Mouse (Mus musculus): Measurements from ENCODE around the gene C1ql3. TPM values are rescaled to one million over a fixed set of nuclear protein-coding genes. Genes with fewer than 3 reads are reported as not detected.

Gene C1ql3
- total RNA-seq (2015; ENCODE audit: low replicate concordance): not detected in 2 replicates
- not detected in 2 replicates for total RNA-seq (2017; ENCODE audit: low replicate concordance)

DNA sequence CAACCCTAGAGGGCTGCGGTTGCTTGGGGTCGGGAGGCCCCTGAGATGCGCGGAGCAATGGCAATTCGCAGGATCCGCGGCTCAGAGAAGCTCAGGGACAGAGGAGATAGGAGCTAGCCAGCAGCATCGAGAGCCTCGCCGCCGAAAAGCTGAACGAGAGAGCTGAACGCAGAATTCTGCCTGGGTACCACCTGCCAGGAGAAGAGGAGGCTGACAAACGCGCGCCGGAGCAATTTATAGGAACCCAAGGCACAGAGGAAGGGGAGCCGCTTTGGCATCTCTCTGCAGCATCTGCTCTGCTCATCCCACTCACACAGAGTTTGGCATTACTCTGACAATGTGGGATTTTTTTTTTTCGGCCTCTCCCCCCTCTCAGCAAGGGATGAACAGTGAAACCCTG lies at the start of gene C1ql3:
Gene C1ql3, minus strand, starts transcription at position 335 of the 400 bp plus-strand sequence.
- no peak for ATAC-seq (replicated peaks; ENCODE audit: low FRiP score, poor library complexity, severe bottlenecking)

DNA sequence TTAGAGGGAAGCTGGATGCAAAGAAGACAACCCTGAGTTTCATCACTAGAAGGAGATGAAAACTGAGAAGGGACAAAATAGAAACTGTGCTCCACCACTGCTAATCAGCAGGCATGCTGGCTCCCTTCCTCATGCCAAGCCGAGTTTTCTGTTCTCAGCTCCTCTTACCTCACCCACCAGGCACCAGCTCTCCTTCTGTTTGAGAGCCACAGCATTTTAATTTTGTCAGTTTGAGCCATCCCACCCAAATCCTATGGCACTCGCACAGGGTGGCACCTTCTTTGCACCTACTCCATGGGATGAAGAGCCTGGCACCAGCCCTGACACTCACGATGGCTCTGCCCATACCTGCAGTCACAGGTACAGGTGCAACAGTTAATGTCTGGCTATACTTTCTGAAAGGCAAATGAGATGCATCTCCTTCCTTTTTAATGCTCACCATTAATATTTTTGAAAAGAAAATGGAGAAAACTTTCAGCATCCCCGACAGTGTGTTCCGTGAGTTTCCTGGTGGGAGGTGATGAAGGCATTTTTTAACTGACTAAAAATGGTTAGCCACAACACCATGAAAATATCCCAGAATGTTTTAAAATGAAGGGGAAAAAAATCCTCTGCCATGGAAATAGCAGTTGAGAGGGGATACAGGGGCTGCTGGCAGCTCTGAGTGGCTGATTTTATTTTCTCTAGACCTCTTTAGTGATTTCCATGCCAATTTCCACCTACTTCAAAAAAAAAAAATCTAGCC lies 49.0 kb upstream of the C1ql3 start:
- no peak for ATAC-seq (replicated peaks; ENCODE audit: low FRiP score, poor library complexity, severe bottlenecking)

DNA sequence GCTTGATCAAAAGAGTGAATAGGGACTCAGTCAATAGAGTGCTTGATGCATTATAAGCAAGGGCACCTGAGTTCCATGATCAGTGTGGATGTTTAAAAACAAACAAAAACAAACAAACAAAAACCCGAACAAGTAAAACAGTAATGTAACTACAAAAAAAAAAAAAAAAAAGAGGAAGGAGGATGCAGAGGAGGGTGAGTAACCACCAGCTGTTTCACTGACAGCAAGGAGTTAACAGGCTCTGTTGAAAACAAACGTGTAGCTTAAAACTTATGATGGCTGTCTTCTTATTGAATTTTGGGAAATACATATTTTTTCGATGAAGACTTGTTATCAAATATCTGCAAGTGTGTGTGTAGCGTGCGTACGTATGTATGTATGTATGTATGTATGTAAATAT lies 37.0 kb upstream of the C1ql3 start:
- ATAC-seq (replicated peaks; ENCODE audit: low FRiP score, poor library complexity, severe bottlenecking): no peak

DNA sequence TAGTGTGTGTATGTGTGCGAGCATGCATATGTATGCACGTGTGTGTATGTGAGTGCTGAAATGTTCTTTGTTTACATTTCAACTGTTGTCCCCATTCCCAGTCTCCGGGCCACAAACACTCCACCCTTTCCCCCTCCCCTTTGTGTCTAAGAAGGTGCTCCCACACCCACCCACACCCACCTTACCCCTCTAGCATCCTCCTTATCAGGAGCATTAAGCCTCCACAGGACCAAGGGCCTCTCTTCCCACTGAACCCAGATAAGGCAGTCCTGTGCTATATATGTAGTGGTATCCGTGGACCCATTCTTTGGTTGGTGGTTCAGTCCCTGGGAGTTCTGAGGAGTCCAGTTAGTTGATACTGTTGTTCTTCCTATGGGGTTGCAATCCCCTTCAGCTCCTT lies 32.9 kb upstream of the C1ql3 start:
- no peak for ATAC-seq (replicated peaks; ENCODE audit: low FRiP score, poor library complexity, severe bottlenecking)

DNA sequence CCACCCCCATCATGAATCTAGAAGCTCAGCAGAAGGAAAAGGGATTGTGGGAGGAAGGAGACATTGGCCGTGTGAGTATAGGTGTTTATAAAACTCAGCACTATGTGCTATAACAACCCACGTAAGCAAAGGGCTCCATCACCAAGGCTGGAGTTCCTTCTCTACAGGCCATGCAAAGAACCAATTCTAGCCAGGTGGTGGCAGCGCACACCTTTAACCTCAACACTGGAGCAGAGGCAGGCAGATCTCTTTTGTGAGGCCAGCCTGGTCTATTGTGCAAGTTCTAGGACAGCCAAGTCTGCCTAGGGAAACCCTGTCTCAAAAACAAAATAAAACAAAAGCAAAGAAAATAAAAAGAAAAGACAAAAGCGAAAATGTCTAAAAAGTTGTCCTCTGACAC lies 28.2 kb upstream of the C1ql3 start:
- ATAC-seq (replicated peaks; ENCODE audit: low FRiP score, poor library complexity, severe bottlenecking): no peak

DNA sequence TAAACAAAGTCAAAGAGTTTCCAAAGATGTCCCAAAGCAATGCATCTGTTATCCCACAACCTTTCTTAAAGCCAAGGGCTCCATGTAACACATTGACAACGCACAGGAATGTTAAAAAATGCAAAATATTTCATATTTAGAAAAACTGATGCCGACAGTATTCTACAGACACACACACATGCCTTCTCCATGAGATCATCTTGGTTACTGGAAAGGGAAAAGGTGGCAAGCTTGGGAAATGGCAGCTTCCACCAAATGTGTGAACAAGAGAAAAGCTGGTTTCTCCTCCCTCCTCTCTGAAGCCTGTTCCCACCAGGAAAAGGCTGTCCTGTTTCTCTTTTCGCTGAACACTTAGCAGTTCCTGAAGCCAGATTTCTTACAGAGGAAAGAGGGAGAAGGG lies 27.2 kb upstream of the C1ql3 start:
- ATAC-seq (replicated peaks; ENCODE audit: low FRiP score, poor library complexity, severe bottlenecking): no peak

DNA sequence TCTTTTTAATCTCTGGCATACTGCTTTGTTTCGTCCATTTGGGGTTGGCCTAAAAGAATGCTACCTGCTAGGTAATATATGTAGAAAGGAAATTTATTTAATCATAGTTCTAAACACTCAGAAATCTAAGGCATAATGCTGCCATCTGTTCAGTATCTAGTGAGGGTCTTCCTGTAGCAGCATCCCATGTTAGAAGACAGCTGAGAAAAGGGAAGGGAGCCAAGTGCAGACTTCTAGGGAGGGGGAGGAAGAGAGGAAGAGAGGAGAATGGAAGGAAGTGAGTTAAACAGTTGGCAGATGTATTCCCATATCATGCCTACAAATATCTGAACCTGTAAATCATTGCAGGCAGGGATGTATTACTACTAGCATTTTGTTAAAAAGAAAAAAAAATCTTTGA lies 7.3 kb upstream of the C1ql3 start:
- ATAC-seq (replicated peaks; ENCODE audit: low FRiP score, poor library complexity, severe bottlenecking): no peak

DNA sequence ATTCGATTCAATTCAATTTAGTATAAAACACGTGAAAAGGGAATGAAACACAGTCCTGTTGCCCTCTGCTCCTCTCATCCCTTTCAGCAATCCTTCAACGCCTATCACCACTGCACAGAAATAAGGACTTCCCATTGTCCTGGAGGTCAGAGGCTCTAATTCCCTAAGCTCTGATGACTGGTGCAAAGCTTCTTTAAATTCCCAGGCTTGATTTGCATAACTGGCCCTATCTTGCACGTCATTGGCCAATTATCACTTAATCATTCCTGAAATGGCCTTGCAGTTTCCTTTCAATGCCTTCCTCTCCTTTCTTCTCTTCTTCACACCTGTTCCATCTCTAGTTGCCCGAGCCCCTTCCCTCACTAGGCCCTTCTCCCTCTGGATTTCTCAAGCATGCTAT lies 6.8 kb upstream of the C1ql3 start:
- no peak for ATAC-seq (replicated peaks; ENCODE audit: low FRiP score, poor library complexity, severe bottlenecking)

DNA sequence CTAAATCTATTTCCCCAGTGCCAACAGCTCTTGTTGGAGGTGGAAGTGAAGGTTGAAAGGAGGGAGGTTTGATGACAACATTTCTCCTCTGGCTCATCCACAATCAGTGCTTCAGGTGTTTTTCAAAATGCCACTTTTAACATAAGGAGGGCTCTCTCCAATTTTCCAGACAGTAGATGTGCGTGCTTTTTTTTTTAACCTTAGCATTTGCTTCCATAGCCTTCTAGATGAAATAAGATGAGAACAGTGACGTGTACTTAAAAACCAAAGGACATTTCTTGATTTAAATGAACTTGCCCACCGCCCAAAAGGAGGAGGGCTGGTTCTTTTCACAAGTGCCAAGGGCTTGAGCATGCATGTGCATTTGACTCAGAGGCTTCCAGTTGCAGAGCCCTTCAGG lies 367 bp upstream of the C1ql3 start:
- no peak for ATAC-seq (replicated peaks; ENCODE audit: low FRiP score, poor library complexity, severe bottlenecking)

DNA sequence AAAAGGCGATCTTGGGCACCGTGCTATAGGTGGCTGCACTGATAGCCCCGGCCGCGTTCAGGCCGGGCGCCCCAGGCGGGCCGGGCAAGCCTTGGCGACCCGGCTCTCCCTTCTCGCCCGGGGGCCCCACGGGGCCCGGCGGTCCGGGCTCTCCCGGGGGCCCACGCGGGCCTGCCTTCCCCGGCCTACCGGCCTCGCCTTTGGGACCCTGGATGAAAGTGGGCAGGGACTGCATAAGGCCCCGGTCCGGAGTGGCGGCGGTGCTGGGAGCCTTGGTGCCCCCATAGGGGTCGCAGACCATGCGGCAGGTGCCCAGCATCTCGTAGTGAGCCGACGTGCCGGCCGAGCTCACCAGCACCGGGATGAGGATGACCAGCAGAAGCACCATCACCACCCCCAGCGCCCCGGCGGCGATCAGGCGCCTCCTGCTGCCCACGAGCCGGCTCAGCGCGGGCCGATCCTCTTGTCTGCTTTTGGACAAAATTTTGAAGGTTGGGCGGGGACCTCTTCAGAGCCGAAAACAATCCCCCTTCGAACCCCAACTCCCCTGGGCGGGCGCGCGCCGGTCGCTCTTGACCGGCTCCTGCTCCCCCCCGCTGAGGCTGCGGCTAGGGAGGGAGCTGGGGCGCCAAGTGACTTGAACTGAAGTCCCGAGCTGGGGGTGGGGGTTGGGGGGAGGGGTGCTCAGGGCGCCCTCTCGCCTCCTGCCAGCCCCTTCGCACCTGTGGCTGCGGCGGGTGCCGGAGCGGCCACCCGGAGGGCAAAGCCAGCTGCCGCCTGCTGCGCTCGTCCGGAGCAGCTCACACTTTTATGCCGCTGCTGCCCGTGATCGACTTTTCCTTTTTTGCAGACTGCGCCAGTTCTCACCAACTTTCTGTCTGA lies 905 bp downstream of the C1ql3 start:
- ATAC-seq (replicated peaks; ENCODE audit: low FRiP score, poor library complexity, severe bottlenecking): no peak

DNA sequence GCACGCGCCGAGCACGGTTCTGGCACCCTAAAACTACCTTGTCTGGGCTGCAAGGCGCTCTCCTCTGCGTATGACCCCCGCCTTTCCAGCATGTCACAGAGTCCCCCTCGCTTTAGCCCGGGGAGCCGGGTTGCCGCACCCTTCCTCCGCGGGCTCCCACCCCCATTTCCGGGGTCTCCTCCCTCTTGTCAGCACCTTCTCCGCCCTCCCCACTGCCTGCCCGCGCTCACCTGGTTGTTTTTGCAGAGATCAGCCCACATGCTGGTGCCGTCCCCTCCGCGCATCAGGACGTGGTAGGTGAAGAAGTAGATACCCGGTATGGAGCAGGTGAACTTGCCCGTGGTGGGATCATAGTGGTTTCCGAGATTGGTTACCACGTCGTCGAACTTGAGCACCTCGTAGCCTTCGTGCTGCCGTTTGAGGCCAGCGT lies 1.6 kb downstream of the C1ql3 start:
- ATAC-seq (replicated peaks; ENCODE audit: low FRiP score, poor library complexity, severe bottlenecking): no peak

DNA sequence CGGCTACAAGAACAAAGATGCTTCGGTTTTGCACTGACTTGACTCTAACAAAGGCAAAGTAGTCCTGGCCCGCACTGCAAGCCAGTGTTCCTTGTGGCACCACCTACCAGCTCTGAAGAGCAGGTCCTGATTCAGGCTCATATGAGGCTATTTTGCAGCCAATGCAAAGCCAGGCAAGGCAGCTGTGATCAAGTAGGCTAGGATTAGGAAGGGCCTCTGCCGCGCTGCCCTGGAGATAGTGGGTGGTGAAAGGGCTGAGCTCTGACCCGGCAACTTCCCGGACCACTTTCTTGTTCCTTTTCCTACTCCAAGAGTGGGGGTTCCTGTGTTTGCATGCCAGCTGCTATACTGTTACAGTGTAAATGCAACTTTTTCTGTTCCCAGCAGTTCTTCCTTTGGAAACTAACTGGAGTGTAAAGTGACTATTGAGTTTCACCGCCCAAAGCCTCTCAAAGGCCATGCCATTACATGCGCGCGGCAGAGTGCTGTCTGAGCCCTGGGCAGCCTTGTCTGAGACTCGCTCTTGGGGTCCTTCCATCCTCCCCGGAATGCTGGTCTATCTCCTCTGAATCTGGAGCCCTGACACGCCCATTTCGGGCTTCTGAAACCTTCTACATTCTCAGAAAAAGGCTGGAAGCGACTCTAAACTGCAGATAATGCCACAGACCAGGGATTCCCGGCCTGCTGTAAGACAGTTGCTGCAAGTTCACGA lies 2.2 kb downstream of the C1ql3 start:
- no peak for ATAC-seq (replicated peaks; ENCODE audit: low FRiP score, poor library complexity, severe bottlenecking)

DNA sequence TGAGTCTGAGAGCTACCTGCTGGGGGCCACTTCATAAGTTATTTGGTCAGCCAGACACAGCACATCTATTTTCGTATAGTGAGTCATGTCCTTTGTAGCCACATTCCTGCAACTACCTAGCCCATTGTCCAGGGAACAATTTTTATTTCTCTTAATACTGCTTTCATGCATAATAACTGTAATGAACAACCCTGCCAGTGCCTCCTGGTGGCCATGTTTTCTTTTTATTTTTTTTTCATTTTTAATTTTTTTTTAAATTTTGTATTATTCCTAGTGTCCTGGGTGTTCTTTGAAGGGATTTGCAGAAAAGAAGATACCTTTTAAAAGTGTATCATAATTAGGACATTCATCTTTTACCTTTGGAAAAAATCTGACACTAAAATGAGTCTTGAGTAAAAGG lies 3.2 kb downstream of the C1ql3 start:
- no peak for ATAC-seq (replicated peaks; ENCODE audit: low FRiP score, poor library complexity, severe bottlenecking)

DNA sequence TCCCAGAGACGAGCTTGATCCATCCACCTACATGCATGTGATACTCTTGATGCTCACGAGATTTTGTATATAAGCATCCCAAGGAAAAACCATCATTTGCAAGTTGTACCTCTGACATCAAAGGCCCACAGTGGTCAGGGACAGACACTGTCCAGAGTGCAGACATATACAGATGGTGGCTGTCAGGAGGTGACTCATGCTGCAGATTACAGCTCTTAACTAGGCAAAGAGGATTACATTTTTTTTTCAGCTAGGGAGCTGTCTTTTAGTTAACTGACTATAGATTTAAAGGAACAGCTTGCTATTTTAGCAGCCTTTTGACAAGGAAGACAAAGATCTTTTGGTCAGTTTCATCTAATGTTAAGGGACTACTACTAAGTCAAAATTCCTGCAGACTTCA lies 11.6 kb downstream of the C1ql3 start:
- no peak for ATAC-seq (replicated peaks; ENCODE audit: low FRiP score, poor library complexity, severe bottlenecking)

DNA sequence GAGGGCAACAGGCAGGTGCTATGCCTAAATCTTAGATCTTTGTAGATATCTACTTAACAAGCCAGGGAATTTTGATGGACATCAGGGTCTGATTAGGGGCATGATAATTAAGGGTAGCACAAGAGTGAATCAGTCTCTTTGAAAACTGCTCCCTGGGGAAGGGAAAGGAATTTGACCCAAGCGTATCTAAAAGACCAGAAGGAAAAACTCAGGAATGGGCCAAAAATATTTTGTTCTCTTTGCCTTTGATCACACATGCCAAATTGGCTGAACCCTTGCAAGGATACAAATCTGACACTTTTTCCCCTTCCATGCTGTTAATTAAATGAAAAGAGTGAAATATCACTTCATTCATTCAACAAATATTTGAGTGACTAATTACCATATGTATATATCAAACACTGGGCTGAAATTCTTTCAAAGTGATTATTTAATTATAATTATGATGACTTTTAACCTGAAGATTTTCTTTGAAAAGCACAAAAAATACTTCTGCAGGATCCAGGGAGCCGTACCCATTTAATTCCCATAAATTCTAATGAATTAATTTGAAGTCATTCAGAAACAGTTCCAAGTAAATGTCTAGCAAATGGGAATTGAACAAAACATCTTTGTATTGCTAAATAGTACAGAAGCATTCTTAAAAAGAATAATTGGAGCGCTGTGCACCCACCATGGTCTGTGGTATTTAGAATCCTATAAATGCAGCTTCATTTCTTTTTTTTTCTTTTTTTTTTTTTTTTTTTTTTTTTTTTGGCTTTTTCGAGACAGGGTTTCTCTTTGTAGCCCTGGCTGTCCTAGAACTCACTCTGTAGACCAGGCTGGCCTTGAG lies 26.5 kb downstream of the C1ql3 start:
- no peak for ATAC-seq (replicated peaks; ENCODE audit: low FRiP score, poor library complexity, severe bottlenecking)

DNA sequence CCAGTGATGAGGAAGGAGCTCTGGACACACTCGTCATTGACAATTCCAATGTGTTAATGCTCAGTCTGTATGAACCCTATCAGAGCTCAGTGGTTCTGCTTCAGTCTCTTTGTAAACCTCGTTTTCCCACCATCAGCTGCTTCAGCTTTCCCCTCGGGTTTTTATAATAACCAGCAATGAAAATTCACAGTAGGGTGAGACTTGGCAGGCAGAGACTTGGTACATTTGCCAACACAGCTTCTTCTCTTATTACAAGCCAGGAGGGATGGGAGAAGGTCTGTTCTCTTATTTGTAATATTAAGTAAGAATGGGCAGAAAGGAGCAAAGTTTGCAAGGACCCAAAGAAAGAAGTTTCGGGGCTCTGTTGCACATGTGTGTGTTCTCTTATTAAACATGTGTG lies 32.8 kb downstream of the C1ql3 start:
- ATAC-seq (replicated peaks; ENCODE audit: low FRiP score, poor library complexity, severe bottlenecking): no peak

DNA sequence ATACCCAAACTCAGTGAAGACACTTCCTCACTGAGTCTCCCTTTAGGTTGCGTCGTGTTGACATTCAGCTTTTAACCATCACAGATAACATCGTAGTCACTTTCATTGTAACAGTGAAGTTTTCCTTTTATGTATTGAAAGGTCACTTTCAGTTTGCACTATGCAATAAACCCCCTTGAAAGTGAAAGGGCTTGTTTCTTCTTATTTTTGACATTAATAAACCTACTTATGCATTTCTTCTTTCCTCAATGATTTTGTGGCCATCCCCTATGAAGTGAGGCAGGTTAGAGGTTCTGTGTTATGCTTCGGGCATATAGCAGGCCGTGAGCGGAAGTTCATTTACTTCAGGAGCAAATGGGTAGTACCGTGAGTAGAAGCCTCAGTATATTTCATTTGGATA lies 34.2 kb downstream of the C1ql3 start:
- no peak for ATAC-seq (replicated peaks; ENCODE audit: low FRiP score, poor library complexity, severe bottlenecking)

DNA sequence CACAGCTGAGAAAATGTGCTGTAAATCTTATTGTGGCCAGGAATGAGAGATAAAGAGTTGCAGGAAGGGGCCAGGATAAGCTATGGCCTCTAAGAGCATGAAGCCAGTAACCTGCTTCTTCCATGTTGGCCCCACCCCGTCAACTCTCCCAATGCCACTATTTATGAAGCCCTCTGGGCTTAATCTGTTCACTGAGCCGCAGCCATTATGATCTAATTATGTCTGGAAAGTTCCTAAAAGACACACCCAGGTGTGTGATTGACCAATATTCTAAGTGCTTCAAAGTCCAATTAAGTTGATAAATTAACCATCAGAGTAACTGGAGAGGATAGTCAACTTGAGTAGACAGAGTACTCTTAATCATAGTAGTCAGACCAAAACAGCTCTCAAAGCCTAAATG lies 37.9 kb downstream of the C1ql3 start:
- ATAC-seq (replicated peaks; ENCODE audit: low FRiP score, poor library complexity, severe bottlenecking): no peak

DNA sequence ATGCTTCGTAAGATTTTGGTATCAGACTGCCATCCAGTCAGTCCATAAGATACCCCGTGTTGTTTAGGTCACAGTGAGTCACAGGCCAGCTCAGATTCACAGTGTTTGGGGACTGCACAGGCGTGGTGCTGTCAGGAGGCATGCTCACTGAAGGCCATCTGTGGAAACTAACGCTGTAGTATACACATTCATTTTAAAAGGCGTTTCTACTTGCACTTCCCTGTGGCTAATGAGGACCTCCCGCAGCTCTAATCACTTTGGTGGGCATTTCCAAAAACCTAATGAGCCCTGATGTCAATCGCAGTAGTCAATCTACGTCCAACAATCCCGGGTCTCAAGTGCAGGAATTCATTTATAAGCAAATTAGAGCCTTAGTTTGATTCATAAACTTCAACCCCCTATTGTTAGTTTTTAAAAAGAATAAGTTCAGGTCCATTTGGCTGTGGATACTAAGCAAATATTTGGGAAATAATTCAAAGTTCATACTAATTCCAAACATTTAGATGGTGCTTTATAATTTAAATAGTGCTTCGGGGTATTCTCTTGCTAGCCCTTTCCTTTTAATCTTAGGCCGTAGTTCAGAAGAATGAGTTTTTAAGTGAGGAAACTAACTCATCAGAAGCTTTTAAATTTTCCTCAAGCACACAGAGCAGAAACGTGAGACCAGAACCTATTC lies 41.4 kb downstream of the C1ql3 start:
- no peak for ATAC-seq (replicated peaks; ENCODE audit: low FRiP score, poor library complexity, severe bottlenecking)
